Mouse (Mus musculus) cortical plate, adult 2 months (tissue): ENCODE measurements around the gene Cggbp1.

ENCODE experiments used
- CTCF ChIP-seq: fragments of 200-500 bp; IDR thresholded peaks from 2 replicates; pipeline ENCODE4 v1.5.1; 2011; ENCODE audit warnings: mild to moderate bottlenecking, control low read depth, low read length; ENCODE audit not compliant: insufficient read depth; ENCODE audit errors: extremely low read depth
- POLR2A ChIP-seq: fragments of 200-500 bp; IDR thresholded peaks from 2 replicates; pipeline ENCODE4 v1.6.1; 2011; ENCODE audit warnings: mild to moderate bottlenecking, low read length, control low read depth; ENCODE audit not compliant: insufficient read depth; ENCODE audit errors: extremely low read depth

GRCm38 (mm10) chr16:64836709-64837108, 15.1 kb upstream of the Cggbp1 start:
- TF ChIP-seq CTCF (no peak), POLR2A (no peak)
